Comparison of ENCODE assay signal across 9 mouse cellular contexts in the genomic region with DNA sequence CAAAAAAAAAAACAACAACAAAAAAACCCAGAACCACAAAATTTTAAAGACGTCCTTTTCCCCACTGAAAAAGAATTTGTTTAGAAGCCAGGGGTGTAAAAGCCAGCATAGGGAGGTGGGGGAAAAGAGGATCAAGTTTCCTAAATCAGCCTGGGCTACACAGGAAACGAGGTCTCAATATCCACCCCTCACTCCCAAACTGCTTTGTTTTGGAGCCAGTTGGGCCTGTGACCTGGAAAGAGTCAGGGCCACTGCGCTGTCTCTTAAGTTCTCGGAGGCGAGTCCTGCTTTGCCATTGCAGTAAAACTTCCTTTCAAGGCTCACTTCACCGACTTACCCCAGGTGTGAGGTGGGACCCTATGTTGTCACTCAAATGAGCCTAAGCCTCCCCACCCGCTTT. TPM values are rescaled to one million over a fixed set of nuclear protein-coding genes. Genes with fewer than 3 reads are reported as not detected.
DNase-seq lines count a peak whose midpoint lies in the region; ATAC-seq and TF ChIP-seq lines count a peak whose summit lies in the region.
"Had no signal": no experiment of that assay in that cellular context is flagged by ENCODE, and none has a peak within 500 bp of the region (broad histone marks: within the 10 kb centered on the region; RNA-seq: fewer than 3 reads in every experiment).

No protein-coding gene starts in this region.

- intact Hi-C loops in gastrocnemius, adult 2 months (cut with DNase I): no loop called here
- intact Hi-C loops in gastrocnemius, postnatal 14 days (cut with DNase I; ENCODE audit: low total_unique reads): loop anchor here (5.0 kb wide), 1 partner anchor 33 kb away; no protein-coding TSS in a partner anchor

- DNase-seq in gastrocnemius, adult 2 months: no peak
- no peak for DNase-seq in gastrocnemius, postnatal 14 days
- DNase-seq in kidney, postnatal 25 days: no peak
- peak; percentile 58 for DNase-seq in R1 (ENCODE audit: low read depth, low spot score)
- DNase-seq in liver, embryonic 11.5 days (ENCODE audit: low spot score): no peak
- no peak for DNase-seq in urinary bladder, adult 2 months (ENCODE audit: low spot score)
- DNase-seq in MN1 (ENCODE audit: low spot score): no peak

- no peak for TF ChIP-seq CTCF in gastrocnemius, adult 2 months (IDR thresholded peaks at IDR 0.05)

- no peak overlapping the region for H3K4me3 ChIP-seq in gastrocnemius, adult 2 months
- no peak overlapping the region for H3K4me3 ChIP-seq in kidney, embryonic 16.5 days (ENCODE audit: low read length)
- H3K4me3 ChIP-seq in liver, embryonic 11.5 days (ENCODE audit: low read depth, low read length): no peak overlapping the region

- ATAC-seq in kidney, embryonic 16.5 days (ENCODE audit: low FRiP score, low TSS enrichment): no peak
- ATAC-seq in liver, embryonic 11.5 days (replicated peaks; ENCODE audit: low FRiP score): no peak
- ATAC-seq: activated CD4-positive, CD25-positive, alpha-beta regulatory T cell, adult 4 months had no signal

- no peaks in the 10 kb centered on the region for H3K27me3 ChIP-seq in kidney, embryonic 16.5 days (ENCODE audit: insufficient read depth, low read length)
- H3K27me3 ChIP-seq in liver, embryonic 11.5 days (replicated peaks; ENCODE audit: control insufficient read depth, insufficient read depth, low read length): no peaks in the 10 kb centered on the region

- 28% methylated on average over 7 of the region's 7 CpGs for WGBS in kidney, embryonic 16.5 days
- WGBS in liver, embryonic 11.5 days: 40% methylated on average over 7 of the region's 7 CpGs

- H3K9ac ChIP-seq in kidney, embryonic 16.5 days (replicated peaks; ENCODE audit: low read length): peak overlapping the region; percentile 20; the same call in 1 of the 2 replicates
- peak overlapping the region; percentile 44 for H3K9ac ChIP-seq in liver, embryonic 11.5 days (ENCODE audit: low read depth, low read length)

- H3K4me2 ChIP-seq in kidney, embryonic 16.5 days (replicated peaks; ENCODE audit: low read depth, low read length): no peak overlapping the region; the same call in none of the 2 replicates
- peak overlapping the region; percentile 98 for H3K4me2 ChIP-seq in liver, embryonic 11.5 days

- H3K9me3 ChIP-seq in kidney, embryonic 16.5 days (ENCODE audit: low read length): no peaks in the 10 kb centered on the region
- no peaks in the 10 kb centered on the region for H3K9me3 ChIP-seq in liver, embryonic 11.5 days (ENCODE audit: control insufficient read depth, low read length)

- peaks cover 22% of the 10 kb centered on the region for H3K4me1 ChIP-seq in kidney, embryonic 16.5 days (ENCODE audit: insufficient read depth, low read length)
- peaks cover 19% of the 10 kb centered on the region for H3K4me1 ChIP-seq in liver, embryonic 11.5 days (replicated peaks; ENCODE audit: control insufficient read depth, insufficient read depth, low read length)

- peaks cover 7% of the 10 kb centered on the region for H3K36me3 ChIP-seq in kidney, embryonic 16.5 days (ENCODE audit: insufficient read depth, low read length)
- H3K36me3 ChIP-seq in liver, embryonic 11.5 days (ENCODE audit: control insufficient read depth, insufficient read depth, low read length): peaks cover 6% of the 10 kb centered on the region

- H3K27ac ChIP-seq in gastrocnemius, adult 2 months: peak overlapping the region; percentile 100
- H3K27ac ChIP-seq in kidney, embryonic 16.5 days (ENCODE audit: low read length): peak overlapping the region; percentile 64
- peak overlapping the region; percentile 34 for H3K27ac ChIP-seq in liver, embryonic 11.5 days (ENCODE audit: low read depth, low read length)

RNA-seq across cellular contexts. Expression of a gene that starts 1.7 kb away (rescaled TPM):
- total RNA-seq in gastrocnemius, adult 2 months (2021): 10 to 100 TPM; 36.8 to 46.4 TPM
- 10 to 100 TPM; 22.9 to 29.1 TPM for total RNA-seq in gastrocnemius, postnatal 14 days (2021)
- 22.0 and 22.2 TPM in 2 replicates for polyA plus RNA-seq in kidney, embryonic 16.5 days (2015; fragmentation: Nextera tagmentation; extraction: Ambion mirVana)
- 30.6 and 34.4 TPM in 2 replicates for polyA plus RNA-seq in liver, embryonic 11.5 days (2014; fragmentation: Nextera tagmentation; extraction: Ambion mirVana)
- 66.4 and 70.1 TPM in 2 replicates for polyA plus RNA-seq in urinary bladder, adult 2 months (2012; rRNA removed)

RNA-seq across cellular contexts. Expression of a gene that starts 10.0 kb away (rescaled TPM):
- 1 to 10 TPM; 7.5 to 9.7 TPM for total RNA-seq in gastrocnemius, adult 2 months (2021)
- 1 to 10 TPM; 1.4 to 3.3 TPM for total RNA-seq in gastrocnemius, postnatal 14 days (2021)
- 19.8 and 20.6 TPM in 2 replicates for polyA plus RNA-seq in kidney, embryonic 16.5 days (2015; fragmentation: Nextera tagmentation; extraction: Ambion mirVana)
- 2.9 and 3.0 TPM in 2 replicates for polyA plus RNA-seq in liver, embryonic 11.5 days (2014; fragmentation: Nextera tagmentation; extraction: Ambion mirVana)
- 18.3 and 19.0 TPM in 2 replicates for polyA plus RNA-seq in urinary bladder, adult 2 months (2012; rRNA removed)

RNA-seq across cellular contexts. Expression of a gene that starts 10.2 kb away (rescaled TPM):
- under 1 TPM in 1 of 2 experiments, not detected in 1; 0.43 TPM for total RNA-seq in gastrocnemius, adult 2 months (2021)
- not detected for total RNA-seq in gastrocnemius, postnatal 14 days (2021)
- 1.8 and 2.3 TPM in 2 replicates for polyA plus RNA-seq in kidney, embryonic 16.5 days (2015; fragmentation: Nextera tagmentation; extraction: Ambion mirVana)
- polyA plus RNA-seq in liver, embryonic 11.5 days (2014; fragmentation: Nextera tagmentation; extraction: Ambion mirVana): 0.73 and 0.74 TPM in 2 replicates
- polyA plus RNA-seq in urinary bladder, adult 2 months (2012; rRNA removed): 3.6 and 4.6 TPM in 2 replicates
- polyA plus RNA-seq: activated CD4-positive, CD25-positive, alpha-beta regulatory T cell, adult 4 months had no signal

RNA-seq across cellular contexts. Expression of a gene that starts 19.7 kb away (rescaled TPM):
- under 1 TPM in 1 of 2 experiments, not detected in 1; 0.03 TPM for total RNA-seq in gastrocnemius, adult 2 months (2021)
- under 1 TPM; 0.10 to 0.13 TPM for total RNA-seq in gastrocnemius, postnatal 14 days (2021)
- polyA plus RNA-seq in kidney, embryonic 16.5 days (2015; fragmentation: Nextera tagmentation; extraction: Ambion mirVana): 0.28 and 0.29 TPM in 2 replicates
- polyA plus RNA-seq in liver, embryonic 11.5 days (2014; fragmentation: Nextera tagmentation; extraction: Ambion mirVana): 0.12 and 0.31 TPM in 2 replicates
- polyA plus RNA-seq in urinary bladder, adult 2 months (2012; rRNA removed): 0.01 and 0.04 TPM in 2 replicates

RNA-seq across cellular contexts. Expression of a gene that starts 20.1 kb away (rescaled TPM):
- 10 to 100 TPM; 10.3 to 18.0 TPM for total RNA-seq in gastrocnemius, adult 2 months (2021)
- 10 to 100 TPM; 11.5 to 12.9 TPM for total RNA-seq in gastrocnemius, postnatal 14 days (2021)
- polyA plus RNA-seq in kidney, embryonic 16.5 days (2015; fragmentation: Nextera tagmentation; extraction: Ambion mirVana): 70.3 and 74.8 TPM in 2 replicates
- polyA plus RNA-seq in liver, embryonic 11.5 days (2014; fragmentation: Nextera tagmentation; extraction: Ambion mirVana): 41.4 and 44.7 TPM in 2 replicates
- 25.3 and 28.7 TPM in 2 replicates for polyA plus RNA-seq in urinary bladder, adult 2 months (2012; rRNA removed)

Comparison
In these comparisons a context has a peak if more than half of its experiments do, and no peak if none do; other contexts are left out.
1. H3K27ac ChIP-seq: peak in every context shown above with its lines; median percentile 100 in gastrocnemius, adult 2 months; 64 in kidney, embryonic 16.5 days; 34 in liver, embryonic 11.5 days.